Mouse (Mus musculus) testis, adult 2 months (tissue): Measurements from ENCODE around the gene Snd1. TPM values are rescaled to one million over a fixed set of nuclear protein-coding genes. Genes with fewer than 3 reads are reported as not detected.

ENCODE experiments used
- H3K27ac ChIP-seq: fragments of 200-500 bp; 2 replicates; pipeline ENCODE4 v1.5.1; 2012; ENCODE audit warnings: low read depth, low read length; ENCODE audit not compliant: control insufficient read depth, insufficient read depth
- H3K27me3 ChIP-seq: fragments of 200-500 bp; 2 replicates; pipeline ENCODE4 v1.6.1; 2012; ENCODE audit warnings: mild to moderate bottlenecking, low read length, moderate library complexity; ENCODE audit not compliant: control insufficient read depth, insufficient read depth
- H3K36me3 ChIP-seq: fragments of 200-500 bp; 2 replicates; pipeline ENCODE4 v1.6.1; 2012; ENCODE audit warnings: mild to moderate bottlenecking, low read length; ENCODE audit not compliant: control insufficient read depth, insufficient read depth
- H3K4me1 ChIP-seq: fragments of 200-500 bp; 2 replicates; pipeline ENCODE4 v1.6.1; 2012; ENCODE audit warnings: low read length; ENCODE audit not compliant: control insufficient read depth, insufficient read depth
- H3K4me3 ChIP-seq: fragments of 200-500 bp; 2 replicates; pipeline ENCODE4 v1.5.1; 2012; ENCODE audit warnings: low read depth, mild to moderate bottlenecking, low read length, moderate library complexity, mixed read lengths; ENCODE audit not compliant: control insufficient read depth
- CTCF ChIP-seq: fragments of 200-500 bp; IDR thresholded peaks from 2 replicates; pipeline ENCODE4 v1.5.1; 2012; ENCODE audit warnings: low read depth, mild to moderate bottlenecking, inconsistent platforms, low read length, moderate library complexity; ENCODE audit not compliant: control insufficient read depth, insufficient read depth, insufficient replicate concordance
- POLR2A ChIP-seq: fragments of 200-500 bp; IDR thresholded peaks from 2 replicates; pipeline ENCODE4 v1.6.1; 2012; ENCODE audit warnings: low read depth, mild to moderate bottlenecking, inconsistent platforms, low read length, moderate library complexity; ENCODE audit not compliant: control insufficient read depth
- polyA plus RNA-seq: library from polyadenylated mRNA; depleted of rRNA; stranded (reverse); fragments of >200 nt; gene quantifications from 2 replicates; pipeline ENCODE4 v1.2.3, GENCODE M21; 2012

Snd1 gene
- polyA plus RNA-seq, 1 experiment = 11.4 TPM

GRCm38 (mm10) chr6:28865112-28865511 is 390.2 kb downstream of the Snd1 start:
- TF ChIP-seq CTCF (no peak), POLR2A (no peak)
- Histone ChIP-seq H3K4me1 (no peaks in the 10 kb centered on the region), H3K27ac (no peak overlapping the region), H3K36me3 (no peaks in the 10 kb centered on the region), H3K27me3 (no peaks in the 10 kb centered on the region), H3K4me3 (no peak overlapping the region)

- Histone ChIP-seq H3K4me1 (no peaks in the 10 kb centered on the region), H3K36me3 (no peaks in the 10 kb centered on the region), H3K4me3 (no peak overlapping the region), H3K27me3 (no peaks in the 10 kb centered on the region), H3K27ac (no peak overlapping the region)
- no peak for TF ChIP-seq POLR2A
- no peak for TF ChIP-seq CTCF
Measured at GRCm38 (mm10) chr6:28866206-28866605, 391.3 kb downstream of the Snd1 start.

- TF ChIP-seq CTCF = no peak
- no peak for TF ChIP-seq POLR2A
- H3K27me3 ChIP-seq = no peaks in the 10 kb centered on the region
- no peak overlapping the region for H3K4me3 ChIP-seq
- H3K4me1 ChIP-seq = no peaks in the 10 kb centered on the region
- H3K36me3 ChIP-seq = no peaks in the 10 kb centered on the region
- no peak overlapping the region for H3K27ac ChIP-seq
Measured at GRCm38 (mm10) chr6:28867516-28868251, 392.7 kb downstream of the Snd1 start.

- Histone ChIP-seq H3K4me1 (no peaks in the 10 kb centered on the region), H3K27me3 (no peaks in the 10 kb centered on the region), H3K27ac (no peak overlapping the region), H3K36me3 (no peaks in the 10 kb centered on the region), H3K4me3 (no peak overlapping the region)
- TF ChIP-seq POLR2A (no peak), CTCF (no peak)
Measured at GRCm38 (mm10) chr6:28871725-28872420, 396.9 kb downstream of the Snd1 start.

GRCm38 (mm10) chr6:28872421-28872795 is 397.5 kb downstream of the Snd1 start:
- TF ChIP-seq POLR2A = no peak
- no peak for TF ChIP-seq CTCF
- H3K36me3 ChIP-seq = no peaks in the 10 kb centered on the region
- no peak overlapping the region for H3K27ac ChIP-seq
- no peak overlapping the region for H3K4me3 ChIP-seq
- no peaks in the 10 kb centered on the region for H3K4me1 ChIP-seq
- H3K27me3 ChIP-seq = no peaks in the 10 kb centered on the region

- H3K27ac ChIP-seq = no peak overlapping the region
- no peak for TF ChIP-seq POLR2A
- no peak for TF ChIP-seq CTCF
- H3K36me3 ChIP-seq = no peaks in the 10 kb centered on the region
- H3K4me3 ChIP-seq = no peak overlapping the region
- H3K27me3 ChIP-seq = no peaks in the 10 kb centered on the region
- no peaks in the 10 kb centered on the region for H3K4me1 ChIP-seq
Measured at GRCm38 (mm10) chr6:28874053-28874452, 399.1 kb downstream of the Snd1 start.

- Histone ChIP-seq H3K27me3 (no peaks in the 10 kb centered on the region), H3K27ac (no peak overlapping the region), H3K36me3 (no peaks in the 10 kb centered on the region), H3K4me3 (no peak overlapping the region), H3K4me1 (no peaks in the 10 kb centered on the region)
- TF ChIP-seq CTCF (no peak), POLR2A (no peak)
Measured at GRCm38 (mm10) chr6:28874759-28875158, 399.8 kb downstream of the Snd1 start.
